Mouse (Mus musculus) lung, adult 2 months (tissue): Measurements from ENCODE around the gene Pde6d.

ENCODE experiments used
- CTCF ChIP-seq: fragments of 200-500 bp; IDR thresholded peaks from 2 replicates; pipeline ENCODE4 v1.5.1; 2011; ENCODE audit warnings: mild to moderate bottlenecking, low read length, control low read depth; ENCODE audit not compliant: insufficient read depth
- POLR2A ChIP-seq: fragments of 200-500 bp; IDR thresholded peaks from 2 replicates; pipeline ENCODE4 v1.6.1; 2011; ENCODE audit warnings: low read depth, mild to moderate bottlenecking, control low read depth, low read length, borderline replicate concordance; ENCODE audit errors: extremely low read depth

DNA sequence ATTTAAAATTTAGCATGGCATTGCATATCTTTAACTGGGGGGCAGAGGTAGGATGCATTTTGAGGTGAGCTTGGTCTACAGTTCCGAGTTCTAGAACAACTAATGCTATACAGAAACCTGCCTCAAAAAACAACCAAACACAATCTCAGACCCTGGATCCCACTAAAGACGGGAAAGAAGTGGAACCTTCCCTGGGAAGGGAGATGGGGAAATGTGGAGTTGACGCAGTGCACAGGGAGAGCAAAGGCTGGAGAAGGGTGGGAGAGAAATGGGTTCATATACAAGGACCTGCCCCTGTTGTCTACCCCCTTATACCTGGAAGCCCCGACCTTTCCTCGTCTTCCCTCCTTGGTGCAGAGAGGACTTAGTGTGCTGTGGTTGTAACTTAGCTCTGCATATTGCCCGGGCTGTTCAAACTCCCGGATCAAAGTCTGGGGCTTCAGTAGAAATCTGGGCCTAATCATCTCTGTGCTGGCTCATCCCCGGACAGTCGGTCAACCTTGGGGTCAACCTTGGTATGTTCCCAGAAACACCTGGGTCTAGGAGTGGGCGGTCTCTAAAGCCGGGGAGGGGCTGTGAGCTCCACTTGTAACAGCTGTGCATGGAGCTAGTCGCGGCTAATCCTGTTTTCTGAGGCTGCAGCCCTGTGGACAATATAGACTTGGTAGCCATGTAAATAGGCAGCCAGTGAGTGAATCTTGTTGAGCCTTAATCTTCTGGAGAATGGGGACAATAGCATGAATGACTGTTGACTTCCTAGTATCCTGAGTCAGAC lies 50.7 kb downstream of the Pde6d start:
- TF ChIP-seq POLR2A = no peak
- no peak for TF ChIP-seq CTCF
